Mouse (Mus musculus): Measurements from ENCODE around the gene Nedd4.

GRCm38 (mm10) chr9:72661561-72661894 is 618 bp upstream of the Nedd4 start:
- TF ChIP-seq POLR2A (IDR thresholded peaks at IDR 0.05; ENCODE audit: borderline replicate concordance, insufficient read depth, low read length) (no peak), CTCF (IDR thresholded peaks at IDR 0.05; ENCODE audit: borderline replicate concordance, insufficient read depth, low read depth, low read length) (no peak)
